Mouse (Mus musculus) cerebellum, adult 11 months (tissue): ENCODE results near the gene Sox1.
A peak's percentile ranks its signal among the peaks of the same experiment; 100 is the strongest.

Experiments used
- DNase-seq: peaks from one replicate; pipeline ENCODE4 v3.0.0; 2022

Sox1 gene

DNA sequence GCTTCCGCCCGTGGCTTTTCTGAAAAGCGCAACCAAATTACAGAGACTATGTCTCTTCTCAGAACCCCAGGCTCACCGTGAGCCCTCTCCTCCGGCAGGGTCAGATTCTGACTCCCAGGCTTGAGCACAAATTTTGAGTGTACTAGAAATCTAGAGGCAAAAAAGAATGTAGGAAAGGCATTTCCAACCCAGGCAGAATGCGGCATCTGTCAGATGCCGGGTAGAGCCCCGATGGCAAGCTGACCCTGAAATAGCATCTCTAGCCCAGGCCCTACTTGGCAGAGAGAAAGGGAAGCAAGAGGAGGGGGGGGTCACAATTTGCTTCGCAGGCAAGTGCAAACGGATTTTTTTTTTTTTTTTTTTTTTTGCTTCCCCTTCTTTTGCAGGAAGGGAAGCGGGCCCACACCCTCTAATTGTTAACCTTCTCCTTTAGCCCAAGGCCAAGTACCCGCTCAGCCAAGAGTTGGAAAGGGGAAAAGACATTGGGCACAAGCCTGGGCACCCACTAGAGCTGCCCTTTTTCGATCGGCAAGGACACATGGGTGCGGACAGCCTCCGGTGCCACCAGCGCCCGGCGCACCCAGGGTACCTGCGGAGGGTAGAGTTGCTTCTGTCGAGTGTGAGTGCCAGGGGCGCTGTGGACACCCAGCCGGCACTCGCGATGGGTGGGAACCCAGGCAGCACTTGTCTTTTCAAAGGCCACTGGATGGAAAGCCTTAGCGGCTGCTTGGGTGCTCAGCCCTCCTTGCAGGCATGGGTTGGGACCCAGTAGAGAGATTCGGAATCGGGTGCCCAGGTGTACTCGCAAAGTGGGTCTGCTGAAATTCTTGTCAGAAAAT is 5.1 kb upstream of the Sox1 start:
- DNase-seq = no peak

DNA sequence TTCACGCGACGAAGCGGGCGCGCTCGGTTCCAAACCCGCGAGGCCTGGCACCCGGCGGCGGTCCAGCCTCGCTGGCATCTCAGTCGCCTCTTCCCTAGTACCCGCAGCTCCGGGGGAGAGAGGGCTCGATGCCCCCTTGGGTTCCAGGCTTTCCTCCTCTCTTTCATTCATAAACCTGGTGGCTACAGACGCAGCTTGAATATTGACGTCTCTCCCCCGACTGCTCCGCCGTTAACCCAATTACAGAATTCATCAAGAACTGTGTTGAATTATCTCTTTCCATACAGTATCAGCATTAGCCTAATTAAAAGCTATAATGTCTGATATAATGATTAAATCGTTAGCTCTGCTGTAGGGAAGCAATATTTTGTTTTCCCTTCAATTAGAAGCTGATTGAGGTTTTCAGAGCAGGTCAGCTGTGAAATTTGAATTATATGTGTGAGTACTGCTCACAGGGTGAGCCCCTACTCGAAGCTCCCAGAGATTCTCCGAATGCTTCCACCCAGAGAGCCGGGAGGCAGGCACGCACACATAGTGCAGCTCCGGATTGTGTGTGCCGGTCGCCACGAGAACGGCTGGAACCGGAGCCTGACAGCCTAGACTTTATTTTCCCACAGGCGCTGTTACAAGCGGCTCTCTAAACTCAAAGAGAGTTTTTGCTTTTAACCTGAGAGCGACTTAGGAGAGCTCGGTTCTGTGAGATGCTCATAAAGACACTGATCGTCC is 4.3 kb upstream of the Sox1 start:
- no peak for DNase-seq

DNA sequence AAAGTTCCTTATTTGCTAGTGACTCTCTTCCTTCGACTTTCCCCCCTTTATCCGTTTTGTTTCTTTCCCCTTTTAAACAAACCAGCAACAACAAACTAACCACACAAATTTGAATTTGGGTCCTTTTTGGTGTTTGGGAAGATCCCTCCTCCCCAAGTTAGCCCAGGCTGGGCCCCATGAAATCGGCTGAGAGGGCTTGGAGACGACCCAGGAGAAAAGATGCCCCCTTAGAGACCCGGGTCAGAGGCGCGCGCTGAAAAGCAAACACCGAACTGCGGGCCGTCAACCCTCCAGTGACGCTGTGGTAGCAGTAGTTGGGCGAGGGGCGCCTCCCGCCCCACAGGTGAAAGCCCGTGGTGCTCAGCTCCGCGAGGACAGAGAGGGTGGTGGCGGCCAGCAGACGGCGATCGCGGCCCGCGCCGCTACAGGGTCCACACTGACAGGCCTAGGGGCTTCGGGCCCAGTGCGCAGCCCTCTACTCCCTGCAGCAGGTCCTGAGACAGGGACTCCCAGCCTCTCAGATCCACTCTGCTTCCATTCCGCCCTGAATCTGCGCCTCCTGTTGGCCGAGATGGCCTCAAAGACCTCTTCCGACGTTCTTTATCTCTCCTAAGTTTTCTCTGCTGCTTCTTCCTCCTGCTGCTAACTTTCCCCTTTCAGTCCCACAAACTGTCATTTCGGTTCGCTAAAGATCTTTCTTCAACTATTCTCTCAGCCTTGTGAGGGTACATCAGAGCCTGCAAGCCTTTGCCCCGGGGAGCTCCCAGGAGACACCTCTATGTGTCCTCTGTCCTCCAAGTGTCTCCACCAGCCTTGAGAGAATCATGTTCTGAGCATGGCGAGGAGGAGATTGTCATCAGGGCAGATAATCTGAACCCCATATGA is 3.5 kb upstream of the Sox1 start:
- DNase-seq = no peak

DNA sequence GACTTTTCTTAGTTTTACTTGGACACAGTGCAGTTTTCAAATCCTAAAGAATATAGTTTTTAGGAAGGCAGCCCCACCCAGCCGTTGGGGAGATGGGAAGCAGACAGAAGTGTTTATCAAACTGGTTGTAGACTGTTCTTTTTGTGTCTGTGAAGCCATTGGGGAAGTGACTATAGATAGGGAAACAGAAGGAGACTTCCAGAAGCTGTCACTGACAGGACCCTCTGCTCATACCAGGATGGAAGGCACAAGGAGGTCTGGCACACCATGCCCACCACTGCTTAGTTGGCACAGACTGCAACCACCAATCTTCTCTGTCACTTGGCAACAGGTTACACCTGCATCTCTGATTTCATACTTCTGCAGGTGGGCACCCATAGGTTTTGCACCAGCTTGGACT is 2.3 kb upstream of the Sox1 start:
- DNase-seq = no peak

DNA sequence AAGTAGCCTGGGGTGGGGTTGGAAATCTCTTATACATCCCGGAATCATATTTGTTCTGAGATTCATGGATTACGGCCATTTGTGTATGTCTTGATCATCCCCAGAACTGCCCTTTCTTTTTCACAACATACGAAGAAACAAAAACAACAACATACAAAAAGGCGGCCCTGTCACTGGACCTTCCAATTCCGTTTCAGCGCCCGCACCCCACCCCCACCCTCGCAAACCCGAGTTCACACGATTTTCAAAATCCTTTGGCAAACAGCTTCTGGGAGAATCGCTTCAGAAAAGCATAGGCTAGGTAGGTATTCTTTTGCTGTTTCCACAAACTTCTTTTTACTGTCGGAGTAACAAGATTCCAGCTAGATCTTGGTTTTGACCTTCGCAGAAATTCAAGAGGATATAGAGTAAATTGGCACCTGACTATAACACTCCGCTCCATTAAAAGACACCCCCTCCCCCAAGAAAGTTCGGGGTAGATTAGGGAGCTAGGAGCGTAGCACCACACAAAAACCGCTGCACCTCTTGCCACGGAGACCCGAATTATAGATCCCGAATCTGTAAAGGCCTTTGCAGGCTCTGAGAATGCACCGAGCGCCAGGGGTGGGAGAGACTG is 602 bp upstream of the Sox1 start:
- DNase-seq = no peak

DNA sequence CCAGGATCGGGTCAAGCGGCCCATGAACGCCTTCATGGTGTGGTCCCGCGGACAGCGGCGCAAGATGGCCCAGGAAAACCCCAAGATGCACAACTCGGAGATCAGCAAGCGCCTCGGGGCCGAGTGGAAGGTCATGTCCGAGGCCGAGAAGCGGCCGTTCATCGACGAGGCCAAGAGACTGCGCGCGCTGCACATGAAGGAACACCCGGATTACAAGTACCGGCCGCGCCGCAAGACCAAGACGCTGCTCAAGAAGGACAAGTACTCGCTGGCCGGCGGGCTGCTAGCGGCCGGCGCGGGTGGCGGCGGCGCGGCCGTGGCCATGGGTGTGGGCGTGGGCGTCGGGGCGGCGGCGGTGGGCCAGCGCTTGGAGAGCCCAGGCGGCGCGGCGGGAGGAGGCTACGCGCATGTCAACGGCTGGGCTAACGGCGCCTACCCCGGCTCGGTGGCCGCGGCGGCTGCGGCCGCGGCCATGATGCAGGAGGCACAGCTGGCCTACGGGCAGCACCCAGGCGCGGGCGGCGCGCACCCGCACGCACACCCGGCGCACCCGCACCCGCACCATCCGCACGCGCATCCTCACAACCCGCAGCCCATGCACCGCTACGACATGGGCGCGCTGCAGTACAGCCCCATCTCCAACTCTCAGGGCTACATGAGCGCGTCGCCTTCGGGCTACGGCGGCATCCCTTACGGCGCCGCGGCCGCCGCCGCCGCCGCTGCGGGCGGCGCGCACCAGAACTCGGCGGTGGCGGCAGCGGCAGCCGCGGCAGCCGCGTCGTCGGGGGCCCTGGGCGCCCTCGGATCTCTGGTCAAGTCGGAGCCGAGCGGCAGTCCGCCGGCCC is 1.6 kb downstream of the Sox1 start:
- no peak for DNase-seq

DNA sequence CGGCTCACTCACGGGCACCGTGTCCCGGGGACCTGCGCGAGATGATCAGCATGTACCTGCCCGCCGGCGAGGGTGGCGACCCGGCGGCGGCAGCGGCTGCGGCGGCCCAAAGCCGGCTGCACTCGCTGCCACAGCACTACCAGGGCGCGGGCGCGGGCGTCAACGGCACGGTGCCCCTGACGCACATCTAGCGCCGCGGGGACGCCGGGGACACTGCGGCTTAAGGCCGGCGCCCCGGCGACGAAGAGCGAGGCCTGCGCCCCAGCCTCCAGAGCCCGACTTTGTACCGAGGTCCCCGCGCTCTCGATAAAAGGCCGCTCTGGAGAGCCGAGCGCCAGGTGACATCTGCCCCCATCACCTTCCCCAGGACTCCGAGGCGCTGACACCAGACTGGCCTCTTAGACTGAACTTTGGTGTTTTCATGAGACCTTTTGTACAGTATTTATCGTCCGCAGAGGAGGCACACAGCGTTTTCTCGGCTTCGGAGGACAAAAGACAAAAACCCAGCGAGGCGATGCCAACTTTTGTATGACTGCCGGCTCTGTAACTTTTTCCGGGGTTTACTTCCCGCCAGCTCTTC is 2.3 kb downstream of the Sox1 start:
- DNase-seq = no peak

DNA sequence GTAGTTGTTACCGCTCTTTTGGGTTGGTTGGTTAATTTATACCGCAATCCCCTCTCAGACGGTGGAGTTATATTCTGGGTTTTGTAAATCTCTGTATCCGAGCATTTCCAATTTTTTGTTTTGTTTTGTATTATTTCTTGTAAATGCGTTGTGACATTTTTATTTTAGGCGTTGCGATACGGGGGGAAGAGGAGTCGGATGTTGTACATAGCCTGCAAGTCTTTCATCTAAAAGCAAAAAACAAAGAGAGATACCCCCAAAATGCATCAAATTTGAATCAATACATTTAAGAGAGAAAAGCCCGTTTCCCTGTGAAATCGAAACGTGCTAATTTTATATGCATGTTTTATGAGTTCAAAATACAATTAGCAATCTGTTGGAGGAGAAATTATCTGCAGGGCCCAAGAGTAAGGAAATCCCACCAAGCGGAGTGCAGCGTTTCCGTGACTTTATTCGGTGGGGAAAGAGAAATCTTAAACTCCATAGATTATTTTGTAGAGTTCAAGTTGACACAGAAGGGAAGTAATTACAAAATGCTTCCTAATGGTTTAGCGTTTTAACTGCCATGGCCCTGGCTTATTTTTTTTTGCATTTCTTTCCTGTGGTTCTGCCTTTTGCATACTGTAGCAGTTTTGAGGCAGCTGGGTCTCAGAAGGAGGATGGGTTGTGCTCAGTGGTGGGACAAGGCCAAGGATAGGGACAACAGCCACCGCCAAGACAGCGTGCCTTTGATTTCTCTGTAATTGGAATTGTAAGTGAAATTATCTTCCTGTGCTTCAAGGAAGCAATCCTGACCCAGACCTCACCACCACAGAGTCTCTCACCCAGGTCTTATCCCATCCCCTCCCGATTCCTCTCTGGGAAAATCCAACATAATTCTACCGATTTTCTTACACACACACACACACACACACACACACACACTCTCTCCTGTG is 3.2 kb downstream of the Sox1 start:
- no peak for DNase-seq

DNA sequence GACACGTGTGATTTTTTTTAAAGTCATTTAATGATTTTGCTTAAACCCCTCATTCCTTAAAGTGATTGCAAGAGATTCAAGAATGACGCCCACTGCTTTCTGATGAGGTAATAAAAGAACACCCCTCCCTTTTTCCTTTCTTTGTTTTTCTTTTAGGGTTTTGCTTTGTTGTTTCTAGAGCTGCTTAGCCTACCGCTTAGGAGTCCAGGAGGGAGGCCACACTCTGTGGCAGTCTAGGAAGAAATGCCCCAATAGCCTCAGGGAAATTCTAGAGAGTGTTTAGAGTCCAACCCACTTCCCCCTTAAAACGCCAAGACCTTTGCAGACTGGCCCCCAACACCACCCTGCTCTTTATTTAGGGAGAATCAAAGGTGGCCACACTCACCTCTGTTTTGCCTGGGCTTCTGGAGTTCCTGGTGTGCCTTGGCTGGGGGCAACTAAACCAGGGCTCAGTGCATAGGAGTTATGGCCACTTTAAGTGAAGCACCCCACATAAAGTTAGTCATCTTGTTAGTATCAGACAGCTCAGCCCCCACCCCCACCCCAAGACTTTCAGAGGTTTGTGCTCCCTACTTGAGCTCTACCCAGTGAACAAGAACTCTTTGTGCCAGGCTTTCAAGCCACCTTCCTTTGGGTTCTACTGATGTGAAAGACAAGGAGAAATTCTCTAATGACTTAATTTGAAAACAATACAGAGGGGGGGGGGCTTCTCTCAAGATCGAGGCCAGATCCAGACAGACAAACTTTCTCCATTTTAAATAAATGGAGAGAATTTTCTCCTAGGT is 4.5 kb downstream of the Sox1 start:
- DNase-seq = no peak

DNA sequence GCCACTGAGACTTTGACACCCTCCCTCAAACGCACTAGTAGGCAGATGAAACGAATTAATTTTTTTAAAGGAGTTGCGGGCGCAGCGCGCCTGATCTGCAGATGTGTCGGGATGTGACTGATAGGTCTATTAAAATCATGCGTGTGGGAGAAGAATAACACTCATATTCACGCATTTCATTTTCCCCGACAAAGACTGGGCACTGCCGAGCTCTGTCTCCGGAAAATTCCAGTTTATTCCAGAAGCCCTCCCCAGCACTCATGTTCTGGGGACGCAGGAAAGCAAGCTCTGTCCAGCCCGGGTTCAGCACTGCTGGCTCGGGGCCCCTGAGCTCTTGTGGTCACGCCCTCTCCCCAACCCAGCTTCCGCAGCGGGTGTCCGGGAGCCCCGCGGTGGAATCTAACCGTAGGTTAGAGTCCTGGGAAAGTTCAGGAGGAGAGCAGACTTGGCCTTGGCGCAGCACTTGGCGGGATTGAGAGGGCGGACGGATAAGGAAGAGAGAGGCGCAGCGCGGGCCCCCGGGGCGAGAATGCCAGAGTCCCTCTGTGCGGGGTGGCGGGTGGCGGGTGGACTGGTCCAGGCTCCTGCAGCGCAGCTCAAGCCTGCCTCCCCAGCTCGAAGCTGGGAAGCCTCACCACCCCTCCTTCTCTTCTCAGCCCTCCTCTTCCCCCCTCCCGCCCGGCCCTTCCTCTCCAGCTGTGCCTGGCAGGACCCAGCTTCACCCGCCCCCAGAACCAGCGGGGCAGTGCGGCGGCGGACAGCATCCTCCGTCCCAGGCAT is 5.7 kb downstream of the Sox1 start:
- peak; percentile 17 for DNase-seq

DNA sequence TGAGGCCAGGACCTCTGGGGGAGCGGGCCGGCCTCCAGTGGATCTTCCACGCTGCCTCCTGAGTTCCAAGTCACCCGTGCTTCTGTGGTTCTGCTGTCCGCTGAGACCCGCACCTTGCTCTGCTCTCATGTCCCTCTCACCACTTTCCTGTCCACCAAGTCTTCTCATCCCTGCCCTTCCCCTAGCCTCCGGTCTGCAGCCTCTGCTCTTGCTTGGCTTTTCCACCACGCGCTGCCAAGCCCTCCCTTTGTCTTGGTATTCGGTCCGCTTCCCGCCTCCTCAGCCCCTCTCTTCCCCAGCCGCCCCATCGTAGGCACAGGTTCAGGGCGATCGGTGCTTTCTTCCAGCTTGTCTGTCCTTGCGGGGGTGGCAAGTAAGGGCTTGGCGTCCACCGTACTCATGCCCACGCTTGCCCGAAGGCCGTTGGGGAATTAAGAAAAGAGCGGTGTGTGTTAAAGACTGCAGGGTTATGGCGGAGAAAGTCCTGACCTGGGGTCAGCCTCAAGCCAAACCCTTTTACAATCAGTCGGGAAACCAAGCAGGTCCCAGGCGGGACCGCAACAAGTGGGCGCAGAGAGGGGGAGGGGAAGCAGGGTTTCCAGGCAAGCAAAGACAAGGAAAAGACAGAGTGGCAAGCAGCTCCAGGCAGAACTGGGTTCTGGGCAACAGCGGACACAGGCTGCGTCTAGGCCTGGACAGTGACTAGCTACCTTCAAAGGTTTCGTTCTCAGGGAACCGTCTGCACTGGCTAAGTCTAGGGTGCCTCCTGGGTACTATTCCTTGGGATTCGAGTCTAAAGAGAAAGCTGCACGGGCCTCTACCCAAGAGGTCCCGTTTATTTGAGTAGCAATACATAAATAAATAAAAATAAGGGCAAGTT is 6.5 kb downstream of the Sox1 start:
- DNase-seq = no peak

DNA sequence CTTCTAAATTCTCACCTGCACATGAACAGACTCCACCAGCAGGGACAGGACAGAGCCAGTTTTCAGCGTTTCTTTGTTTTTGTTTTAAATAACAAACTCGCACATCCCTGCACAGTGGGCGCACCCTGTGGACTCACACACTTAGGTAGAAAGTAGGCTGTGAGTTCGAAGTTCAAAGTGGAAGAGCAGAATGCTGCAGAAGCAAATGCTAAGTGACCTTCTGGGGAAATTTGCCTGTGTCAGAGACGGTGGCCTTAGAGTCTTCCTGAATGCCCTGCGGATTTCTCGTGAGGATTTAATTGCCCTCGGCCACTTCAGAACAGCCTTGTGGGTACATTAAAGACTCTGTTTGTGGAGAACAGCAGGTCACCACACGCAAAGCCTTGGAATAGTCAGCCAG is 7.6 kb downstream of the Sox1 start:
- no peak for DNase-seq

DNA sequence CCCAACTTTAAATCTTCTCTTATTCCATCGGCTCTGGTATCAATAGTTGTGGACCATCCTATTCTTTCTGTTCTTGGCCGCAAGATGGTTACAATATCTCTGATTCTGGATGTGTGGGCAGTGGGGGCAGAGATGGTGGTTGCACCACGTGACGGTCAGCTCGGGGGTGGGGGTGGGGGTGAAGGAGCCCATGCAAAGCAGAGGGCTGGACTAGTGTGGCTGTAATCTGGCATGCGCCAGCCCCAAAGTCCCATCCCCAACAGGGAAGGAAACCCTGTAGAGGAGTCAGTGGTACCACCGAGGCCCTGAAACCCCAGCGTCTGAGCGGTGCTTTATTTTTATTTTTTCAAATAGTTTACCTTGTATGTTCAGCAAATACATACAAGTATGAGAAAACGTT is 12.9 kb downstream of the Sox1 start:
- DNase-seq = no peak

DNA sequence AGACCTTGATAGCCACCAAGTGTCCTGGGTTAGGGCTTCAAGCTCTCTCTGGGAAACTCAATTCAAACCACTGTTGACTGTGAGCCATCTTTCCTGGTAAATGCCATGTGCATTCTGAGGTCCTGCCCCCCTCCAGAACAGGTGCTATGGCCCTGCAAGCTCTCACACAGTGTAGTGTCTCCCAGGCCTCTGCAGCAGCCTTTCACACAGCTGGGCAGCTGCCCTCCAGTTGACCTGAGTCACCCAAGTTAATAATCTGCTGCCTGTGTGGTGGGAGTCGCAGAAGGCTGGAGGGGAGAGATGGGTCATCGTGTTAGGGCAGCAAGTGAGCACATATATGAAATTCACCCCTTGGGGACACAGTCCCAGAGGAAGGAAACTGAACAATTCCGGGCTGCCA is 14.9 kb downstream of the Sox1 start:
- DNase-seq = no peak

DNA sequence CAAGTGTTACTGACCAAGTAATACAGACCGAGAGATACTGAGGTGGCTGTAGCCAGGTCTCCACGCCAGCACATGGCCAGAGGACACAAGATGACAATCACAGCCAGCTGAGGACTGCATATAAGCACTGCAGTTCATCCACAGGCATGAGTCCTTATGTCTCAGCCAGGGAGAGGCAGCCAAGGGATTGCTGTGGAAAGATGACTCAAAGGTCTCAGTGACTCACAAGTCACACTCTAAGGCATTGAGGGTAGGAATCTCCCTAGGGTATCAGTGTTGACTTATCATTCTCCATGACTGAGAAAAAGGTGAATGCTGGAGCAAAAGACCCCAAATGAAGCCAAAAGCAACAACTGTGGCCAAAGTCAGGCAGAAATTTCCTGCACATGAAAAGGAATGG is 22.0 kb downstream of the Sox1 start:
- DNase-seq = no peak

DNA sequence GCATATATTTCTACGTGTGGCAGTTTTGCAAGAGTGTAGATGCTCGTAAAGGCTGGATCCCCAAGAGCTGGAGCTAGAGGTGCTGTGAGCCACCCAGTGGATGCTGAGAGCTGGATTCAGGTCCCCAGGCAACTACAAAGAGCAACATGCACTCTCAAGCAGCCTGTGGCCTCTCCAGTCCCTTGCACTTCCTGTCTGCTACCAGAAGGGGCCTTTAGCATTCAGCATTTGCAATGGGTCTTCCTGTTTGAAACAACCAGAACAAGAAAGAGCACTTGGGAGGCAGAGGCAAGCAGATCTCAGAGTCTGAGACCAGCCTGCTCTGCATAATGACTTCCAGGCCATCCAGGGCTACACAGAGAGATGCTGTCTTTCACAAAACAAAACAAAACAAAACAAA is 25.4 kb downstream of the Sox1 start:
- no peak for DNase-seq

DNA sequence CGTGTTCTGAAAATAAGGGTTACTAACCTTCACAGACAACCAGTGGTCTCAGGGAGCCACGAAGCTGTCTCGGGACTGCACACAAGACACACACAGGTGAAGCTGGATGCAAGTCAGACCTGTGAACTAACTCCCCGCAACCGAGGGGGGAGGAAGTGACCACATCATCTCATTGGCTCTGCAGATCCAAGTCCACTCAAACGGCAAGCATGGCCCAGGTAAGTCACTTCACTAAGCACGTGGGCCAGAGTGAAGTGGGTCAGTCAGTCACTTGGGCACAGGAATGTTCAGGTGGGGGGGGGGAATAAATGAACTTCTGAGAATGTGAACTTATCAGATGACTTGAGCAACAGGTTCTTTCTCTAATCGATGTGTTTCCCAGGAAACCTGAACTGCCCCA is 30.8 kb downstream of the Sox1 start:
- no peak for DNase-seq

DNA sequence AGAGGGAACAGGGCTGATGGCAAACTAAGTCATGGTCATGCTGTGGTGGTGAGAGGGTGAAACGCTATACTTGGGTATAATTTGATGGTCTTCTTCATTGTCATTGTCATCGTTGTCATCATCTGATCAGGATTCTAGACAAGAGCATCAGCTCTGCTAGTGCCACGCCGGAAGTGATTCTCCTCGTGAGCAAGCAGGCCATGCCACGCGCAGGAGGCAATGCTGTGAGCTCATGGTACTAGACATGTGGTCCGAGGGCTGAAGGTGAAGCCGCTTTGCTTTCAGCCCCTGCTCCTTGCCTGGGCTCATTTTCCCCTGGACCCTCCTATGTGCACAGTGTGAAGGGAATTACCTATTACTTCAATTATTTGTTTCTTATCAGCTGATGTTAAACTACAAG is 32.3 kb downstream of the Sox1 start:
- DNase-seq = no peak
